In the genomic region with DNA sequence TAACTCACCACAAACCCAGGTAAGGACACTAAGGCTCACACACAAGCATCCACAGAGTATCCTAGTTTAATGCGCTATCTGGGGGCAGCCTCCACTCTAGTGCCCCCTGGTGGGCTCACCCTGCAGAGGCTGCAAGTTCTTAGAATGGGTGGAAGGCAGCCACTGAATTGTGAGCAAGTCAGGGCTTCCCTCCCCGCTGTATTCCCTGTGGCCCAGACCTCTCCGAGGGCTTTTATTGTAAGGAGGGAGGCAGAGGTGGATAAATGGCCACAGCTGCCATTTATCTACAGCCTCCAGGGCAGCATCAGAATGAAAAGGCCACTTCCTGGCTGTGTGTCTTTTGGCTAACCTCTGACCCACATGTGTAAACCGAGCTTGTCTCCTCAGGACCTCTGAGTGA, we compare ENCODE assay signal across 9 mouse cellular contexts. TPM values are rescaled to one million over a fixed set of nuclear protein-coding genes. Genes with fewer than 3 reads are reported as not detected.
A peak's percentile ranks its signal among the peaks of the same experiment; 100 is the strongest.
DNase-seq lines count a peak whose midpoint lies in the region; ATAC-seq lines count a peak whose summit lies in the region.
"Had no signal": no experiment of that assay in that cellular context is flagged by ENCODE, and none has a peak within 500 bp of the region (broad histone marks: within the 10 kb centered on the region; RNA-seq: fewer than 3 reads in every experiment).

No protein-coding gene starts in this region.

- no peak overlapping the region for H3K27ac ChIP-seq in embryonic facial prominence, embryonic 10.5 days (replicated peaks)
- H3K27ac ChIP-seq: neural tube, embryonic 13.5 days had no signal

- no peaks in the 10 kb centered on the region for H3K9me3 ChIP-seq in embryonic facial prominence, embryonic 10.5 days
- H3K9me3 ChIP-seq: neural tube, embryonic 13.5 days had no signal

- peaks cover 8% of the 10 kb centered on the region; the same call in 1 of the 2 replicates for H3K4me1 ChIP-seq in embryonic facial prominence, embryonic 10.5 days

- 14% methylated on average over 4 of the region's 4 CpGs for WGBS in embryonic facial prominence, embryonic 10.5 days

- no peak for ATAC-seq in inflammation-experienced regulatory T-cells, adult 6 months

- no peaks in the 10 kb centered on the region for H3K36me3 ChIP-seq in embryonic facial prominence, embryonic 10.5 days (replicated peaks)

- peak; percentile 60 for DNase-seq in adrenal gland, postnatal 14 days
- DNase-seq in adrenal gland, adult 2 months: no peak
- DNase-seq in left cerebral cortex, postnatal 25 days (ENCODE audit: low spot score in 2 of 2): peak; percentile 43 to 46
- no peak for DNase-seq in left cerebral cortex, adult 8-10 months (ENCODE audit: low spot score in 2 of 2)
- DNase-seq in MN1 (ENCODE audit: low spot score): peak; percentile 38
- DNase-seq in embryonic facial prominence, embryonic 10.5 days (ENCODE audit: low spot score): peak; percentile 55
- peak; percentile 59 for DNase-seq in retina, embryonic 14.5 days (ENCODE audit: low spot score)

- intact Hi-C loops in left cerebral cortex, postnatal 25 days (cut with DNase I): loop anchor here (5.0 kb wide), 1 partner anchor 152 kb away; no protein-coding TSS in a partner anchor

- H3K27me3 ChIP-seq in embryonic facial prominence, embryonic 10.5 days (replicated peaks; ENCODE audit: low read depth, poor library complexity, severe bottlenecking): peaks cover 16% of the 10 kb centered on the region
- H3K27me3 ChIP-seq: neural tube, embryonic 13.5 days had no signal

- H3K4me3 ChIP-seq in embryonic facial prominence, embryonic 10.5 days: no peak overlapping the region
- H3K4me3 ChIP-seq: neural tube, embryonic 13.5 days had no signal

RNA-seq across cellular contexts. Expression of a gene that starts 33.6 kb away (rescaled TPM):
- total RNA-seq in adrenal gland, postnatal 14 days (2021): 23.7 and 24.3 TPM in 2 replicates
- 100 to 1,000 TPM in 1 of 2 experiments, 10 to 100 TPM in 1; 32.6 to 122 TPM for total RNA-seq in adrenal gland, adult 2 months (2021)
- polyA plus RNA-seq in adrenal gland, adult 2 months (2012; rRNA removed): 39.2 and 91.2 TPM in 2 replicates
- total RNA-seq in left cerebral cortex, postnatal 25 days (2021): 100 to 1,000 TPM; 114 to 145 TPM
- 100 to 1,000 TPM; 134 to 147 (median 139) TPM for total RNA-seq in left cerebral cortex, adult 8-10 months (2022)
- polyA plus RNA-seq in embryonic facial prominence, embryonic 10.5 days (2016; fragmentation: Nextera tagmentation; extraction: Ambion mirVana): 7.3 and 10.0 TPM in 2 replicates
- polyA plus RNA-seq in inflammation-experienced regulatory T-cells, adult 6 months (2017; shearing (Covaris generic)): 1 to 10 TPM in 2 of 3 experiments, under 1 TPM in 1; 0.68 to 1.5 (median 1.2) TPM

Comparison
In these comparisons a context has a peak if more than half of its experiments do, and no peak if none do; other contexts are left out.
1. DNase-seq: peak in adrenal gland, postnatal 14 days (single experiment), left cerebral cortex, postnatal 25 days (2 of 2), MN1 (single experiment), embryonic facial prominence, embryonic 10.5 days (single experiment) and retina, embryonic 14.5 days (single experiment); none in adrenal gland, adult 2 months (single experiment) and left cerebral cortex, adult 8-10 months (0 of 2).